Mouse (Mus musculus) lung, postnatal 0 days (tissue): Measurements from ENCODE around the gene Slc24a3. TPM values are rescaled to one million over a fixed set of nuclear protein-coding genes. Genes with fewer than 3 reads are reported as not detected.

Experiments used
- ATAC-seq: fragments of 200-750 bp; cut with Nextera tagmentation; 2 replicates; pipeline ENCODE4 v1.8.0; 2017; ENCODE audit warnings: moderate library complexity
- DNase-seq: peaks from one replicate; pipeline ENCODE4 v3.0.0-alpha.2; 2016; ENCODE audit warnings: low spot score
- H3K27ac ChIP-seq: fragments of 300-500 bp; sonication (generic); 2 replicates; pipeline ENCODE4 v1.5.1; 2014; ENCODE audit warnings: antibody characterized with exemption, mild to moderate bottlenecking, low read length, mixed read lengths
- H3K27me3 ChIP-seq: fragments of 300-500 bp; sonication (generic); replicated peaks from 2 replicates; pipeline ENCODE4 v1.6.1; 2014; ENCODE audit warnings: low read length, mixed read lengths; ENCODE audit not compliant: insufficient read depth
- H3K36me3 ChIP-seq: fragments of 300-500 bp; sonication (generic); 2 replicates; pipeline ENCODE4 v1.6.1; 2014; ENCODE audit warnings: low read length, mixed read lengths; ENCODE audit not compliant: insufficient read depth
- H3K4me1 ChIP-seq: fragments of 300-500 bp; sonication (generic); 2 replicates; pipeline ENCODE4 v1.6.1; 2014; ENCODE audit warnings: antibody characterized with exemption, low read depth, low read length, mixed read lengths; ENCODE audit not compliant: insufficient read depth
- H3K4me2 ChIP-seq: fragments of 300-500 bp; sonication (generic); replicated peaks from 2 replicates; pipeline ENCODE4 v1.6.1; 2014; ENCODE audit warnings: low read depth, mild to moderate bottlenecking, low read length, moderate library complexity, mixed read lengths
- H3K4me3 ChIP-seq: fragments of 300-500 bp; sonication (generic); 2 replicates; pipeline ENCODE4 v1.5.1; 2014; ENCODE audit warnings: low read depth, low read length
- H3K9ac ChIP-seq: fragments of 300-500 bp; sonication (generic); replicated peaks from 2 replicates; pipeline ENCODE4 v1.6.1; 2014; ENCODE audit warnings: low read depth, mild to moderate bottlenecking
- H3K9me3 ChIP-seq: fragments of 300-500 bp; sonication (generic); 2 replicates; pipeline ENCODE4 v1.6.1; 2016; ENCODE audit warnings: low read length, mixed read lengths
- CTCF ChIP-seq: IDR thresholded peaks from 2 replicates; pipeline ENCODE4 v1.5.1; 2016; ENCODE audit warnings: antibody characterized with exemption, mild to moderate bottlenecking
- EP300 ChIP-seq: IDR thresholded peaks from 2 replicates; pipeline ENCODE4 v1.6.1; 2016; ENCODE audit warnings: antibody characterized with exemption, mild to moderate bottlenecking, control low read depth
- WGBS: fragments of 180-500 bp; shearing (Covaris S2); extraction: QIAGEN DNeasy Blood & Tissue Kit; methylation state at CpG from one replicate; pipeline ENCODE4 v1.1.7; 2014; 5-methylcytosine and 5-hydroxymethylcytosine counted together
- polyA plus RNA-seq: library from polyadenylated mRNA; unstranded; fragments of >200 nt; fragmentation: Nextera tagmentation; extraction: Ambion mirVana; gene quantifications from 2 replicates; pipeline ENCODE4 v1.2.1, GENCODE M21; 2015

Gene Slc24a3
- polyA plus RNA-seq, 1 experiment from 2014 or later = 2.3 TPM

DNA sequence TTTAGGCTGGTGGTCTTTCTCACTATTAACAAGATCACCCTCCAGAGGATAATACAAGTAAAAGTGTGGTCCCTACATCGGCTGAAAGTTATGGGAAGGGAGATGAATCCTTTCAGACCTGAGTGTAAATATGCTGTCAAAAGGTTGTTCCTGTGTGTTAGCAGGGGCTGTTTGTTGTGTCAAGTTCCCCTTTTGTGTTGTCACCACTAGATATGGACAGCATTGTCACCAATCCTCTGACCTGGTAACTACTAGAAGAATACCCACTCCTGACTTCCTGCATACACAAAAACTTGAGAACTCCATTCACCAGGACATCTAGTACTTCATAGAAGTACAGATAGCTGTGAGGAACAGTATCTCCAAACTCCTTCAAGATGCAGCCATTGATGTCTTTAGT is 93.0 kb downstream of the Slc24a3 start:
- H3K36me3 ChIP-seq = no peaks in the 10 kb centered on the region
- H3K4me2 ChIP-seq = no peak overlapping the region
- TF ChIP-seq CTCF = no peak
- no peak for TF ChIP-seq EP300
- DNase-seq = no peak
- H3K4me3 ChIP-seq = no peak overlapping the region
- H3K9me3 ChIP-seq = no peaks in the 10 kb centered on the region
- no peaks in the 10 kb centered on the region for H3K27me3 ChIP-seq
- H3K4me1 ChIP-seq = peaks cover 4% of the 10 kb centered on the region; the same call in 1 of the 2 replicates
- 78% methylated on average over 1 of the region's 1 CpGs for WGBS
- H3K9ac ChIP-seq = no peak overlapping the region
- H3K27ac ChIP-seq = no peak overlapping the region
- ATAC-seq = no peak

DNA sequence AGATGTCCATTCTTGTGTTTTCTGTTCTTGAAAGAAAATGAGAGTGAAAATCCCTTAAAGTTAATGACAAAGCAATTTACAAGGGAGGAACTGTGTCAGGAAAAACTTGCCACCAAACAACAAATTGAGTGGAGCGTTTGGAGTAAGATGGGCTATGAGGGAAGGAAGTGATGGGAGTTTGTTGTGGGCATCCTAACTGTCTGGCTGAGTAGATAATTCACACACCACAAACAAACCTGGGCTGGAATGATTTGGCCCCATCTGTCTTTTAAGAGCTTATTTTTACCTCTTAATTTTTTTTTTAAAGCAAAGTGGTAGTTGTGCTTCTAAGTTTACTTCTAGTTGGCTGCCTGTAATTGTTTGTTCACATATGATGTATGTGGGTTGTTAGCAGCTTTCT is 94.6 kb downstream of the Slc24a3 start:
- no peak overlapping the region for H3K9ac ChIP-seq
- 54% methylated on average over 1 of the region's 1 CpGs for WGBS
- no peak for TF ChIP-seq CTCF
- no peak for TF ChIP-seq EP300

GRCm38 (mm10) chr2:145266723-145267122 is 99.2 kb downstream of the Slc24a3 start:
- Histone ChIP-seq H3K36me3 (no peaks in the 10 kb centered on the region), H3K4me1 (no peaks in the 10 kb centered on the region), H3K4me3 (no peak overlapping the region), H3K9me3 (no peaks in the 10 kb centered on the region), H3K27ac (no peak overlapping the region), H3K27me3 (no peaks in the 10 kb centered on the region), H3K4me2 (no peak overlapping the region), H3K9ac (no peak overlapping the region)
- DNase-seq (no peak), ATAC-seq (no peak)
- TF ChIP-seq CTCF (no peak), EP300 (no peak)
- WGBS = 22% methylated on average over 1 of the region's 1 CpGs

More for the DNA sequence above, 94.6 kb downstream of the Slc24a3 start:
- H3K27ac ChIP-seq = no peak overlapping the region
- H3K4me2 ChIP-seq = no peak overlapping the region
- no peaks in the 10 kb centered on the region for H3K27me3 ChIP-seq
- H3K4me3 ChIP-seq = no peak overlapping the region
- H3K9me3 ChIP-seq = no peaks in the 10 kb centered on the region
- DNase-seq = no peak
- no peak for ATAC-seq
- peaks cover 2% of the 10 kb centered on the region; the same call in 1 of the 2 replicates for H3K4me1 ChIP-seq
- no peaks in the 10 kb centered on the region for H3K36me3 ChIP-seq

DNA sequence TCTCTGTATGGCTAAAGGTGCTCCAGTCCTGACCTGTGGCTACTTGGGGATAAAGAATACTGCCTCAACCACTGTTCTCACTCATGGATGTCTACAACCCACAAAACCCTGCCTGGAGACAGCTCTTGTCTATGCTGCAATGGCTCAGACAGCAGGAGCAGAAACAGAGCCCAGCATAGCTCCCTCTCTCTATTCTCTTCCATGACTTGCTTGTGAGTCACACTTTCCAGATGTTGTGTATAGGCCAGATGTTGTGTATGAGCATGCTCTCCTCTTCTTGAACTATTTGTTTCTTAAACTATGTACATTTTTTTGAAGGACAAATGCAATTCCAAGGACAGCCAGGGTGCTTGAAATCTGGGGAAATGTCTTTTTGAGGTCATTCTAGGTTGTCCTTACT is 101.4 kb downstream of the Slc24a3 start:
- no peak overlapping the region for H3K9ac ChIP-seq
- H3K4me1 ChIP-seq = no peaks in the 10 kb centered on the region
- H3K9me3 ChIP-seq = no peaks in the 10 kb centered on the region
- H3K4me2 ChIP-seq = no peak overlapping the region
- H3K27ac ChIP-seq = no peak overlapping the region
- peak; percentile 74 for ATAC-seq
- no peaks in the 10 kb centered on the region for H3K27me3 ChIP-seq
- no peak overlapping the region for H3K4me3 ChIP-seq
- peak; percentile 23; the same call in 1 of the 2 replicates for TF ChIP-seq EP300
- TF ChIP-seq CTCF = no peak
- no peaks in the 10 kb centered on the region for H3K36me3 ChIP-seq
- peak; percentile 64 for DNase-seq

GRCm38 (mm10) chr2:145269410-145269809 is 101.9 kb downstream of the Slc24a3 start:
- no peaks in the 10 kb centered on the region for H3K4me1 ChIP-seq
- no peak overlapping the region for H3K27ac ChIP-seq
- WGBS = 66% methylated on average over 4 of the region's 4 CpGs
- no peaks in the 10 kb centered on the region for H3K9me3 ChIP-seq
- no peak for ATAC-seq
- TF ChIP-seq CTCF (peak; percentile 43), EP300 (no peak)
- H3K9ac ChIP-seq = no peak overlapping the region
- no peaks in the 10 kb centered on the region for H3K36me3 ChIP-seq
- no peak overlapping the region for H3K4me3 ChIP-seq
- no peaks in the 10 kb centered on the region for H3K27me3 ChIP-seq
- no peak overlapping the region for H3K4me2 ChIP-seq
- no peak for DNase-seq

GRCm38 (mm10) chr2:145274016-145274677 is 106.6 kb downstream of the Slc24a3 start:
- no peaks in the 10 kb centered on the region for H3K36me3 ChIP-seq
- H3K4me2 ChIP-seq = no peak overlapping the region
- no peak overlapping the region for H3K27ac ChIP-seq
- no peak overlapping the region for H3K4me3 ChIP-seq
- no peaks in the 10 kb centered on the region for H3K9me3 ChIP-seq
- no peak overlapping the region for H3K9ac ChIP-seq
- no peaks in the 10 kb centered on the region for H3K27me3 ChIP-seq
- no peak for ATAC-seq
- 82% methylated on average over 9 of the region's 9 CpGs for WGBS
- no peak for DNase-seq
- TF ChIP-seq EP300 (no peak), CTCF (no peak)
- no peaks in the 10 kb centered on the region for H3K4me1 ChIP-seq

DNA sequence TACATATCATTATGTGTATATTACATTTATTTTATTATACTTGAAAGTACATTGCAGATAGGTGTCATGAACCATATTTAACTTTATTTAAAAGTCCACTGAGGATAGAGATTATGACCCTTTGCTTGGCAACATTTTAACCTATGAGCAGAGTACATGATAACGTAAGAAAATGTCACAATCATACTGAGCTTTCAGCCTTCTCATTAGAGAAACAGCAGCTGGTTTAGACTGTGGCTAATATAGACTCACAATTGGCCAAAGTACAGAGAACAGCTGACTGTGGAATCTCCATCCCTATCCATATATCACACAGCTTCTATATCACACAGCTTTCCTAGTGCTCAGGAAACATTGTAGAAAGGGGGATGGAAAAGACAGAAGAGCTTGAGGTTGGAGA is 111.8 kb downstream of the Slc24a3 start:
- Histone ChIP-seq H3K4me3 (no peak overlapping the region), H3K9ac (no peak overlapping the region), H3K4me2 (no peak overlapping the region), H3K9me3 (no peaks in the 10 kb centered on the region), H3K27ac (no peak overlapping the region), H3K27me3 (no peaks in the 10 kb centered on the region), H3K36me3 (no peaks in the 10 kb centered on the region), H3K4me1 (no peaks in the 10 kb centered on the region)
- TF ChIP-seq EP300 = no peak
- no peak for TF ChIP-seq CTCF
- ATAC-seq = no peak
- WGBS = 60% methylated on average over 1 of the region's 1 CpGs
- peak; percentile 46 for DNase-seq
